Mouse (Mus musculus) cortical plate, adult 2 months (tissue): ENCODE data around the gene Abca7.

Source experiments
- CTCF ChIP-seq: fragments of 200-500 bp; IDR thresholded peaks from 2 replicates; pipeline ENCODE4 v1.5.1; 2011; ENCODE audit warnings: mild to moderate bottlenecking, control low read depth, low read length; ENCODE audit not compliant: insufficient read depth; ENCODE audit errors: extremely low read depth
- POLR2A ChIP-seq: fragments of 200-500 bp; IDR thresholded peaks from 2 replicates; pipeline ENCODE4 v1.6.1; 2011; ENCODE audit warnings: mild to moderate bottlenecking, low read length, control low read depth; ENCODE audit not compliant: insufficient read depth; ENCODE audit errors: extremely low read depth

GRCm38 (mm10) chr10:79974087-79974486, 22.2 kb upstream of the Abca7 start:
- TF ChIP-seq CTCF (no peak), POLR2A (no peak)
